ENCODE assay signal across 13 mouse cellular contexts in genomic region chr11:62636105-62636839, GRCm38 (mm10). TPM values are rescaled to one million over a fixed set of nuclear protein-coding genes. Genes with fewer than 3 reads are reported as not detected.
A peak's percentile ranks its signal among the peaks of the same experiment; 100 is the strongest.
DNase-seq lines count a peak whose midpoint lies in the region; ATAC-seq and TF ChIP-seq lines count a peak whose summit lies in the region.
"Had no signal": no experiment of that assay in that cellular context is flagged by ENCODE, and none has a peak within 500 bp of the region (broad histone marks: within the 10 kb centered on the region; RNA-seq: fewer than 3 reads in every experiment).

No protein-coding gene starts in this region.

- H3K27me3 ChIP-seq in limb, embryonic 12.5 days = no peaks in the 10 kb centered on the region
- no peaks in the 10 kb centered on the region for H3K27me3 ChIP-seq in limb, embryonic 10.5 days (ENCODE audit: low read depth, poor library complexity, severe bottlenecking)
- no peaks in the 10 kb centered on the region for H3K27me3 ChIP-seq in kidney, embryonic 16.5 days (ENCODE audit: insufficient read depth, low read length)
- H3K27me3 ChIP-seq: limb, embryonic 15.5 days; Patski had no signal

- 71% methylated on average over 11 of the region's 11 CpGs for WGBS in limb, embryonic 12.5 days
- 75% methylated on average over 11 of the region's 11 CpGs for WGBS in limb, embryonic 10.5 days
- 51% methylated on average over 11 of the region's 11 CpGs for WGBS in kidney, embryonic 16.5 days

- no peak for ATAC-seq in limb, embryonic 12.5 days (ENCODE audit: insufficient number of reproducible peaks, insufficient read depth, low FRiP score, low TSS enrichment, low read depth)
- no peak for ATAC-seq in kidney, embryonic 16.5 days (ENCODE audit: low FRiP score, low TSS enrichment)

- no peak overlapping the region for H3K9ac ChIP-seq in limb, embryonic 12.5 days (replicated peaks)
- H3K9ac ChIP-seq in kidney, embryonic 16.5 days (replicated peaks; ENCODE audit: low read length) = no peak overlapping the region
- H3K9ac ChIP-seq: limb, embryonic 15.5 days had no signal

- no peak overlapping the region for H3K4me2 ChIP-seq in limb, embryonic 12.5 days
- no peak overlapping the region for H3K4me2 ChIP-seq in kidney, embryonic 16.5 days (replicated peaks; ENCODE audit: low read depth, low read length)
- H3K4me2 ChIP-seq: limb, embryonic 15.5 days had no signal

- H3K27ac ChIP-seq in gastrocnemius, adult 2 months = peak overlapping the region; percentile 81
- 0 out of 2 replicates have a peak overlapping the region, but pooled peaks have one; percentile 2 for H3K27ac ChIP-seq in limb, embryonic 12.5 days
- no peak overlapping the region for H3K27ac ChIP-seq in limb, embryonic 10.5 days
- 0 out of 2 replicates have a peak overlapping the region, but pooled peaks have one; percentile 54 for H3K27ac ChIP-seq in cortical plate, adult 2 months (ENCODE audit: insufficient read depth, low read length)
- H3K27ac ChIP-seq in kidney, embryonic 16.5 days (ENCODE audit: low read length) = peak overlapping the region; percentile 51
- H3K27ac ChIP-seq: limb, embryonic 15.5 days had no signal

- no peak for TF ChIP-seq POLR2A in cortical plate, adult 2 months (IDR thresholded peaks at IDR 0.05; ENCODE audit: extremely low read depth, insufficient read depth, low read length)

- intact Hi-C loops in gastrocnemius, adult 2 months (cut with DNase I) = no loop called here

- H3K4me3 ChIP-seq in gastrocnemius, adult 2 months = peak overlapping the region; percentile 10
- no peak overlapping the region for H3K4me3 ChIP-seq in limb, embryonic 12.5 days (replicated peaks)
- H3K4me3 ChIP-seq in limb, embryonic 10.5 days = no peak overlapping the region
- H3K4me3 ChIP-seq in cortical plate, adult 2 months (ENCODE audit: insufficient read depth, low read length) = no peak overlapping the region
- no peak overlapping the region for H3K4me3 ChIP-seq in kidney, embryonic 16.5 days (ENCODE audit: low read length)
- H3K4me3 ChIP-seq: erythroblast, embryonic 14.5 days; limb, embryonic 15.5 days; megakaryocyte, embryonic 14.5 days had no signal

- no peak for DNase-seq in gastrocnemius, adult 2 months
- no peak for DNase-seq in gastrocnemius, postnatal 10 days
- DNase-seq in limb, embryonic 10.5 days (ENCODE audit: low spot score) = no peak
- no peak for DNase-seq in thymus, postnatal 36 days
- no peak for DNase-seq in MN1 (ENCODE audit: low spot score)
- DNase-seq: cerebellum, postnatal 36 days had no signal

- TF ChIP-seq CTCF in gastrocnemius, adult 2 months (IDR thresholded peaks at IDR 0.05) = no peak
- no peak for TF ChIP-seq CTCF in cortical plate, adult 2 months (IDR thresholded peaks at IDR 0.05; ENCODE audit: extremely low read depth, insufficient read depth, low read length)

- peaks cover 45% of the 10 kb centered on the region for H3K4me1 ChIP-seq in limb, embryonic 12.5 days (replicated peaks)
- peaks cover 36% of the 10 kb centered on the region for H3K4me1 ChIP-seq in limb, embryonic 10.5 days
- H3K4me1 ChIP-seq in cortical plate, adult 2 months (ENCODE audit: control insufficient read depth, insufficient read depth, low read length) = peaks cover 5% of the 10 kb centered on the region; the same call in 1 of the 2 replicates
- H3K4me1 ChIP-seq in kidney, embryonic 16.5 days (ENCODE audit: insufficient read depth, low read length) = peaks cover 29% of the 10 kb centered on the region

- peaks cover 6% of the 10 kb centered on the region; the same call in 1 of the 2 replicates for H3K36me3 ChIP-seq in limb, embryonic 12.5 days
- peaks cover 24% of the 10 kb centered on the region for H3K36me3 ChIP-seq in limb, embryonic 10.5 days
- H3K36me3 ChIP-seq in kidney, embryonic 16.5 days (ENCODE audit: insufficient read depth, low read length) = no peaks in the 10 kb centered on the region
- H3K36me3 ChIP-seq: limb, embryonic 15.5 days had no signal

- H3K9me3 ChIP-seq in limb, embryonic 12.5 days = no peaks in the 10 kb centered on the region
- H3K9me3 ChIP-seq in limb, embryonic 10.5 days (replicated peaks) = no peaks in the 10 kb centered on the region
- H3K9me3 ChIP-seq in kidney, embryonic 16.5 days (ENCODE audit: low read length) = no peaks in the 10 kb centered on the region
- H3K9me3 ChIP-seq: limb, embryonic 15.5 days; megakaryocyte, embryonic 14.5 days had no signal

RNA-seq across cellular contexts. Expression of gene Lrrc75a, which starts 12.1 kb away (rescaled TPM):
- 1 to 10 TPM; 3.2 to 5.6 TPM for total RNA-seq in gastrocnemius, adult 2 months (2021)
- total RNA-seq in gastrocnemius, postnatal 10 days (2021) = 10 to 100 TPM; 14.5 to 19.1 TPM
- polyA plus RNA-seq in limb, embryonic 12.5 days (2016; fragmentation: Nextera tagmentation; extraction: Ambion mirVana) = 19.2 and 23.2 TPM in 2 replicates
- polyA plus RNA-seq in limb, embryonic 10.5 days (2016; fragmentation: Nextera tagmentation; extraction: Ambion mirVana) = 15.7 and 17.3 TPM in 2 replicates
- polyA plus RNA-seq in cortical plate, adult 2 months (2012; rRNA removed) = 19.7 and 22.1 TPM in 2 replicates
- polyA plus RNA-seq in kidney, embryonic 16.5 days (2015; fragmentation: Nextera tagmentation; extraction: Ambion mirVana) = 13.8 and 15.6 TPM in 2 replicates

RNA-seq across cellular contexts. Expression of gene Mmgt2, which starts 12.2 kb away (rescaled TPM):
- total RNA-seq in gastrocnemius, adult 2 months (2021) = 1 to 10 TPM; 2.9 to 3.5 TPM
- total RNA-seq in gastrocnemius, postnatal 10 days (2021) = 10 to 100 TPM; 12.6 to 12.8 TPM
- 59.9 and 61.2 TPM in 2 replicates for polyA plus RNA-seq in limb, embryonic 12.5 days (2016; fragmentation: Nextera tagmentation; extraction: Ambion mirVana)
- polyA plus RNA-seq in limb, embryonic 10.5 days (2016; fragmentation: Nextera tagmentation; extraction: Ambion mirVana) = 45.5 and 52.5 TPM in 2 replicates
- polyA plus RNA-seq in cortical plate, adult 2 months (2012; rRNA removed) = 36.2 and 39.3 TPM in 2 replicates
- 66.2 and 68.1 TPM in 2 replicates for polyA plus RNA-seq in kidney, embryonic 16.5 days (2015; fragmentation: Nextera tagmentation; extraction: Ambion mirVana)
